Mouse (Mus musculus) megakaryocyte, adult 5-6 weeks (primary cell): ENCODE data around the gene Cntnap3. TPM values are rescaled to one million over a fixed set of nuclear protein-coding genes. Genes with fewer than 3 reads are reported as not detected.
"Not testable (repeated sequence)": the region's sequence is repeated elsewhere in the genome, so short reads cannot be mapped to it uniquely, and the experiment has no call there.

Experiments used
- ATAC-seq: 2 replicates; pipeline ENCODE4 v1.8.0; 2016; ENCODE audit warnings: mild to moderate bottlenecking, inconsistent platforms; ENCODE audit not compliant: poor library complexity, severe bottlenecking
- total RNA-seq, 2 experiments: library from RNA; stranded (forward) in 1 of 2; stranded (reverse) in 1 of 2; fragments of 153-499, 151-499 nt in 1 of 2; fragments of 221-1000, 200-1000 nt in 1 of 2; gene quantifications; 2 replicates each; pipeline versions ENCODE4 v1.2.3 to v1.2.4; 2015 to 2017

The Cntnap3 gene
- total RNA-seq (2015) (not detected in 2 replicates), total RNA-seq (2017) (not detected in 2 replicates)

- no peak for ATAC-seq
Observed at GRCm38 (mm10) chr13:64903585-64904208, at the start of gene Cntnap3. TSS of gene Cntnap3 (minus strand) at chr13:64903955.

- no peak for ATAC-seq
Observed at GRCm38 (mm10) chr13:64917191-64917590, 13.4 kb upstream of the Cntnap3 start, which contains the start of gene Spata31. TSS of gene Spata31 (plus strand) at chr13:64917406.

DNA sequence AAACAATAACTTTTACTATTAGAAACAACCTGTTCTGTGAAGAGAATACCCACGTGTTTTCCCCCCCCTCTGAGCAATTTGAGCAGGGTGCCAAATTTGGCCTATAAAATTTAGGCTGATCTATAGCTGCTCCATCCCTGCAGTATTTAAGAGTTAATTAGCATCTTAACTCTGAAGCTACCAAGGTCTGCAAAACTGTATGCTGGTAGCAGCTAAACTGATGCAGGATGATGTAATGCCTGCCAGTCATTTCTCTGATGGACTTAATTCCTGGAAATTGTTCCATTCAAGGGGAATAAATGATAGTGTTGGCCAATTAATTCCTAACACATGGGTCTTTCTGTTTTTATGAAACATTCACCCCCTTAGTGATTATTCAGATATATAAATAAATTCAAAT is 623 bp downstream of the Cntnap3 start:
- ATAC-seq, result no peak

DNA sequence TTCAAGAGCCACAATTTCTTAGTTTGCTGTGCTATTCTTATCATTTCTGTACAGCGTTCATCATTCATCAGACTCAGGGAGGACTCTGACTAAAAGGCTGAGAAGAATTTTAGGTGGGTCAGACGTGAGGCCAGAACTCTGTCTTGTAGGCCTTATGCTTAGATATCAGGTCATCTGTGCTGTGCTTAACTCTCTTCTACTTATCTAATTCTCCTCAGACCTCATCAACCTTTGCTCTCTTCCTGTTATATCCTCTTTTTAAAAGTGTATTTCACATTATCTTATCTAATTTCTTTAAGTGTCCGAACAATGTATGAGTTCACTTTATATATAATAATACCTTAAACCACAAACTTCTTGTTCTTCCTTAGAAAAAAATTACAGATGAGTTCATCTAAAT is 38.4 kb downstream of the Cntnap3 start:
- ATAC-seq, result no peak

GRCm38 (mm10) chr13:64824856-64825255 is 78.9 kb downstream of the Cntnap3 start:
- not testable (repeated sequence) for ATAC-seq

DNA sequence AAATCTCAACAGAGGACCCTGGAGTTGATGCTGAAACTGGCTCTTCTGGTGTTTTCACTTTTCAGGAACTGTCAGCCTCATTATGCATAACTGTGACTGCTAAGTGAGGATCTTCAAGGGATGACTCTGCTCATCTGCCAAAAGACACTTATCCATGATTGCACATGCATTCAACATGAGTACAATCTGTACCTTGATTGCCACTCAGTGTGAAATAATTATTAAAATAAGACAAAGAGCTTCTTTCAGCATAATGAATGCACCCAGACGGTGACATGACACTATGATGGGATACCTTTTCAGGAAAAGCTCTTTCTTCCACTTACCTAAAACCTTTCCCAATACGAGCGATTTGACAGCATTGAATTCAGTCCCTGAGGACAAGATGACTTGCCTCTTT is 158.4 kb downstream of the Cntnap3 start:
- ATAC-seq, result no peak

DNA sequence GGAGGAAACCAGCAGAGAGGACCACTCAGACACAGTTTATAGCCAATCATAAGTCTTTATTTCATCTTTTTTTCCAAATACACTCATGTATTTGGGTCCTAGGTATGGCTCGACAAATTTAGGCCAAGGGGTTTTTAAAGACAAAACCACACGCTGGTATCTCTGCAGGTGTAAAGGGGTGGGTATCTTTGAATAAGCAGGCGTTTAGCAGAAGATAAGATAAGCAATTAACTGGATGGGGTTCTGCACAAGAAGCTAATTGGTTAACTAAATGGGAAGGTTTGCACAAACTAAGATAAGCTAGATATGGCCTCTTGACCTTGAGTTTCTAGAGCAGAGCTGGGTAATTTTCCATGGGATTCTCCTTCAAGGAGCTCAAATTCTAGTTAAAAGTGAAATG is 171.5 kb downstream of the Cntnap3 start:
- no peak for ATAC-seq

DNA sequence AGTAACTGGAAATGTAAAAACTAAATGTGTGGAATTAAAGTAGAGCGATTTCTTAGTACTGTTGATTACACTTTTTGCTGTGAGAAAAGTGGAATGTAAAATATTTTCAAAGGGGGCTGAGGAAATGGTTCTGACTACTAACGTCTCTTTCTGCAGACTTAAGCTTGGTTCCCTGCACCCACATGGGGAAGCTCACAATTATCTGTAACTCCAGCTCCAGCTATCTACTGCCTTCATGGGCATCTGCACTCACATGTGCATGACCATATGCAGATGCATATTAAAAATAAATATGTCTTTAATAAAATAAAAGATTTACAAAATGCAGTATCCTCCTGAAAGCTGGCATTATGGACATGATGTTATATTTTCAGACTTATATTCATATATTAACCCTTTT is 187.0 kb downstream of the Cntnap3 start:
- no peak for ATAC-seq

- no peak for ATAC-seq
Observed at GRCm38 (mm10) chr13:64692463-64692862, 211.3 kb downstream of the Cntnap3 start.

Other genes starting within 250 kb of the Cntnap3 start
- not detected in 2 replicates for gene Spata31, start 13.5 kb upstream of the Cntnap3 start, total RNA-seq (2015)
- gene Spata31, start 13.5 kb upstream of the Cntnap3 start, total RNA-seq (2017), result not detected in 2 replicates
- gene Spata31d1c, start 129.1 kb upstream of the Cntnap3 start, total RNA-seq (2015), result not detected in 2 replicates
- not detected in 2 replicates for gene Spata31d1c, start 129.1 kb upstream of the Cntnap3 start, total RNA-seq (2017)
- gene Prss47, start 148.8 kb upstream of the Cntnap3 start, total RNA-seq (2015), result 0.58 TPM in 1 of 2 replicates, not detected in the other
- gene Prss47, start 148.8 kb upstream of the Cntnap3 start, total RNA-seq (2017), result not detected in 2 replicates
- 168 and 183 TPM in 2 replicates for gene Mfsd14b, start 209.0 kb upstream of the Cntnap3 start, total RNA-seq (2015)
- gene Mfsd14b, start 209.0 kb upstream of the Cntnap3 start, total RNA-seq (2017), result 179 and 207 TPM in 2 replicates
- gene Olfr465-ps1, start 234.1 kb upstream of the Cntnap3 start, total RNA-seq (2015), result not detected in 2 replicates
- not detected in 2 replicates for gene Olfr465-ps1, start 234.1 kb upstream of the Cntnap3 start, total RNA-seq (2017)
- gene Olfr466, start 246.3 kb upstream of the Cntnap3 start, total RNA-seq (2015), result not detected in 2 replicates
- gene Olfr466, start 246.3 kb upstream of the Cntnap3 start, total RNA-seq (2017), result not detected in 2 replicates